Mouse (Mus musculus): ENCODE results near the gene Taar7a.
A peak's percentile ranks its signal among the peaks of the same experiment; 100 is the strongest.

Gene Taar7a

GRCm38 (mm10) chr10:23993381-23993780, at the start of gene Taar7a:
Taar7a (minus strand) TSS chr10:23993481.
- DNase-seq (ENCODE audit: extremely low read depth, low read depth): no peak

GRCm38 (mm10) chr10:24040120-24040869, 47.0 kb upstream of the Taar7a start:
- no peak for DNase-seq (ENCODE audit: extremely low read depth, low read depth)

DNA sequence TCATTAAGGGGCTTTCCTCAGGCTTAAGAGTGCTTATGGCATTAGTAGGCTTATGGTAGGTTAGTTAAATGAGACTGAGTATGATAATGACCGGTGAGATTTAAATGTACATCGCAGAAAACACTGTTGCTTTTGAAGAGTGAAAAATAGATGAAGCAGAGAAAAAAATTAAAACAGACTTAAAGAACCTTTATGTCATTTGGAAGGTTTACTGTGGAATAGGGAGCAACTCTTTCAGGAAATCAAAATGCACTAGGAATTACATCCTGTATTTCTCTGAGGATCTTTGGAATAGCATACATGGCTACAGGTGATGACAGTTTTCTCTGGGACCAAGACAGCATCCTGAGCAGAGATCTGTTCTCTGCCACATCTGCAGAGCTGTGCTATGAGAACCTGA, 44.0 kb upstream of the Taar7a start, which contains the start of gene Taar7e:
TSS of gene Taar7e (plus strand) at position 301 of the 400 bp plus-strand sequence.
- DNase-seq (ENCODE audit: extremely low read depth, low read depth): no peak

- DNase-seq (ENCODE audit: extremely low read depth, low read depth): no peak
Observed at GRCm38 (mm10) chr10:24031347-24031746, 38.1 kb upstream of the Taar7a start.

- no peak for DNase-seq (ENCODE audit: extremely low read depth, low read depth)
Observed at GRCm38 (mm10) chr10:24026922-24027321, 33.6 kb upstream of the Taar7a start, which contains the start of gene Taar7d. Taar7d (plus strand) TSS chr10:24027222.

DNA sequence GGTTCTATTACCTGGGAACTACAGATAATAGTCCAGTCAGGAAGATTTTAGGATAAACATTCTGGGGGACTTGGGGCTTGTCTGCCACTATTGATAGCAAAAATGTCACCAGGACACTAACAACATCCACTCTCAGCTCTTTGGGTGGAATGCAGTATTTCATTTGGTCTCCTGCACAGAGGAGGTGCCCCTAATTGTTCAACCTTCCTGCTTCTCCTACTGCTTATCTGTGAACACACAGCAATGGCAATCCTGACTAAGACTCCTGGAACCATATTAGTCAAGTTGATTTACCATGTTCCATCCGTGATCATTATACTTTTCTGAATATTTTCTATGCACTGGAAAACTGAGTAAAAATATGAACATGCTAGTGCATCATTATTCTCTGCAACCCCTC, 14.9 kb upstream of the Taar7a start:
- DNase-seq (ENCODE audit: extremely low read depth, low read depth): no peak

DNA sequence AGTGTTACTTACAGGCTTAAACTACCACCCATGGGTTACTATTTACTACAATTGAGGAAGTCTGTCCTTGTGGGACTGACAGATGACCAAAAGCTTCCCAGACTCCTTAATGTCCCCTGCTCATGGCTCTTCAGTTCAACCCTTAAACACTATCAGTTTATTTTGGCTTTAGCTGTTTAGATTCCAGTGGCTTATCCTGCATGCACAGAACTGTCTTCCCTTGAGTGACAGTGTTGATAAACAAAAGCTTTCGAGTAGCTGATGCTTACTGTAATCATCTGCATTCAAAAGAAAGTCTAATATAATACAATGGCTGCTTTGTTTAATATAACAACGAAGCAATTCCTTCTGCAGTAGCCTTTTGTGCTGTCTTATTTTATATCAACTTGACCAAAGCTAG, 13.8 kb upstream of the Taar7a start:
- no peak for DNase-seq (ENCODE audit: extremely low read depth, low read depth)

- DNase-seq (ENCODE audit: extremely low read depth, low read depth): no peak
Observed at GRCm38 (mm10) chr10:24006442-24006841, 13.2 kb upstream of the Taar7a start.

GRCm38 (mm10) chr10:23999639-24000038, 6.4 kb upstream of the Taar7a start, which contains the start of gene Taar7b:
Taar7b (plus strand) TSS chr10:23999939.
- DNase-seq (ENCODE audit: extremely low read depth, low read depth): no peak

GRCm38 (mm10) chr10:23986419-23986818, 6.9 kb downstream of the Taar7a start:
- DNase-seq (ENCODE audit: extremely low read depth, low read depth): no peak

- no peak for DNase-seq (ENCODE audit: extremely low read depth, low read depth)
Observed at GRCm38 (mm10) chr10:23985546-23985945, 7.7 kb downstream of the Taar7a start, which contains the start of gene Taar6. Taar6 (minus strand) TSS chr10:23985646.

GRCm38 (mm10) chr10:23978901-23979705, 14.2 kb downstream of the Taar7a start:
- DNase-seq (ENCODE audit: extremely low read depth, low read depth): peak; percentile 31

DNA sequence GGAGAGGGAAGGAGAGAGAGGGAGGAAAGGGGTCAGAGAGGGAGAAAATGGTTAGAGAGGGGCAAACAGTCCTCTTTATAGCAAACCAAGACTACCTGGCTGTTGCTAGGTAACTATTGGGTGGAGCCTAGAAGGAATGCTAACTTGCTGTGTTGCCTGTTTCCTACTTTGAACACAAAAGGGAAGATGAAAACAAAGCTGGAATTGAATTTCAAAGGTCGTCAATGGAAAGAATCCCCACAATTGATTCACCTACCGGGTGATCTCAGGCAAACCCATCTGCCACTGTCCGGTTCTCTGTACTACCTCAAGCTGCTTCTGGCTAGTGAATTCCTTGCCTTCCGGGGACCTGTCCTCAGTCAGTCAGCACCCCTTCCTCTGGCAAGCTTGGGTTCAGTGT, 15.3 kb downstream of the Taar7a start:
- DNase-seq (ENCODE audit: extremely low read depth, low read depth): no peak

DNA sequence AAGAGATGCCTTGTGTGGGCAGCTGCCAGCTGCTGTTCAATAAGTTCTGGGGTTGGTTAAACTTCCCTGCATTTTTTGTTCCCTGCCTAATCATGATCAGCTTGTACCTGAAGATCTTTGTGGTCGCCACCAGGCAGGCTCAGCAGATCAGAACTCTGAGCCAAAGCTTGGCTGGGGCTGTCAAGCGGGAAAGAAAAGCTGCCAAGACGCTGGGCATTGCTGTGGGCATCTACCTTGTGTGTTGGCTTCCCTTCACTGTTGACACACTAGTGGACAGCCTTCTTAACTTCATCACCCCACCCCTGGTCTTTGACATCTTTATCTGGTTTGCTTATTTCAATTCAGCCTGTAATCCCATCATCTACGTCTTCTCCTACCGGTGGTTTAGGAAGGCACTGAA, 22.0 kb downstream of the Taar7a start:
- DNase-seq (ENCODE audit: extremely low read depth, low read depth): no peak

DNA sequence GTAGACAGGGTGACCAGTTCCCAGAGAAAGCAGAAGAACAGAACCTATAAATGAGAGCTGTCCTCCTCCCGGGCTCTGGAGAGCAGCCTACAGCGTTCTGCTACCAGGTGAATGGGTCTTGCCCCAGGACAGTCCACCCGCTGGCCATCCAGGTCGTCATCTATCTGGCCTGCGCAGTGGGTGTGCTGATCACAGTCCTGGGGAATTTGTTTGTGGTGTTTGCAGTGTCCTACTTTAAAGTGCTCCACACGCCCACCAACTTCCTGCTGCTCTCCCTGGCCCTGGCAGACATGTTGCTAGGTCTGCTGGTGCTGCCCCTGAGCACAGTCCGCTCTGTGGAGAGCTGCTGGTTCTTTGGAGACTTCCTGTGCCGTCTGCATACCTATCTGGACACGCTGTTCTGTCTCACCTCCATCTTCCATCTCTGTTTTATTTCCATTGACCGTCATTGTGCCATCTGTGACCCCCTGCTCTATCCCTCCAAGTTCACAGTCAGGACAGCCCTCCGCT, 22.6 kb downstream of the Taar7a start, which contains the start of gene Taar5:
TSS of gene Taar5 (plus strand) at position 51 of the 510 bp plus-strand sequence.
- DNase-seq (ENCODE audit: extremely low read depth, low read depth): no peak

- DNase-seq (ENCODE audit: extremely low read depth, low read depth): no peak
Observed at GRCm38 (mm10) chr10:23964921-23965610, 28.2 kb downstream of the Taar7a start.

DNA sequence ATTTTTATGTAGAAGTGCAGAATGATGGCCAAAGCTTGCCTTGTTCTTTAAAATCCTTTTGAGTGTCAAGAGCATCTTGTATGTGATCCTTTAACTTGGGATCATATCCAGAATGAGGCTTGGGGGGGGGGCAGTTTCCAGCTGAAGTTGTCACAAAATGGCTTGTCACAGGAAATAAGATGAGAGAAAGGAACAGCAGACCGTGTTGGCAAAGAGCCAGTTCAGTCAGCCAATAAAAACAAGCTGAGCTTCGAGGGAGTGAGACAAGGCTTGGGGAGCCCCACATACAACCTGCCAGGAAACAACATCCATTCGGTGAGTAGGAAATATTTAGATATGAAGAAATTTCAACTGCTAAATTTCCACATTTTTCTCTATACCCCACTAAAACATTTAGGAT, 29.8 kb downstream of the Taar7a start:
- DNase-seq (ENCODE audit: extremely low read depth, low read depth): no peak

- no peak for DNase-seq (ENCODE audit: extremely low read depth, low read depth)
Observed at GRCm38 (mm10) chr10:23960444-23960915, 32.8 kb downstream of the Taar7a start, which contains the start of gene Taar4. Taar4 (plus strand) TSS chr10:23960494.

GRCm38 (mm10) chr10:23959071-23959470, 34.2 kb downstream of the Taar7a start:
- no peak for DNase-seq (ENCODE audit: extremely low read depth, low read depth)

GRCm38 (mm10) chr10:23951714-23952113, 41.6 kb downstream of the Taar7a start:
- DNase-seq (ENCODE audit: extremely low read depth, low read depth): no peak

GRCm38 (mm10) chr10:23949508-23950005, 43.7 kb downstream of the Taar7a start, which contains the start of gene Taar3:
Taar3 (plus strand) TSS chr10:23949558.
- no peak for DNase-seq (ENCODE audit: extremely low read depth, low read depth)
